8 mouse cellular contexts compared by ENCODE assay signal in the genomic region with DNA sequence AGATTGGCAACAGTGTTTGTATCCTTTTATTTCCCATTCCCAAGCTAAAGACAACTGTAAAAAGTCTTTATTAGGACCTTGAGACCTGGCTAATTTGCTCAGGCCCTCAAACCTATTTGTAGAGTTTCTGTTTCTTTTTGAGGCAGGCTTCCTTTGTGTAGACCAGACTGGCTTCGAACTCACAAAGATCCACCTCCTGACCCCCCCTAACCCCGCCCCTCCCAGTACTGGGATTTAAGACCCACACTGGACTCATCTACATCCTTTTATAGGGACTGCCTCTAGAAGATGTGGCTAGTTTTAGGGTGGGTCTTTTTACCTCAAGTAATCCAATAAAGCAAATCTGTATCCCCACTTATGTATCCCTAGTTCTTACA. TPM values are rescaled to one million over a fixed set of nuclear protein-coding genes. Genes with fewer than 3 reads are reported as not detected.
A peak's percentile ranks its signal among the peaks of the same experiment; 100 is the strongest.
DNase-seq lines count a peak whose midpoint lies in the region; ATAC-seq and TF ChIP-seq lines count a peak whose summit lies in the region.

No protein-coding gene starts in this region.

- H3K9me3 ChIP-seq in heart, embryonic 11.5 days (replicated peaks; ENCODE audit: control insufficient read depth, low read length), result no peaks in the 10 kb centered on the region
- no peaks in the 10 kb centered on the region for H3K9me3 ChIP-seq in ES-Bruce4 (replicated peaks; ENCODE audit: control insufficient read depth, insufficient read depth, low read length, poor library complexity, severe bottlenecking)
- H3K9me3 ChIP-seq in forebrain, postnatal 0 days (ENCODE audit: low read length), result no peaks in the 10 kb centered on the region
- H3K9me3 ChIP-seq in liver, postnatal 0 days (ENCODE audit: low read length), result no peaks in the 10 kb centered on the region

- no peak for TF ChIP-seq POLR2A in ES-Bruce4 (IDR thresholded peaks at IDR 0.05; ENCODE audit: insufficient read depth, low read length)

- H3K4me2 ChIP-seq in heart, embryonic 11.5 days, result peak overlapping the region; percentile 88
- peak overlapping the region; percentile 50 for H3K4me2 ChIP-seq in forebrain, postnatal 0 days (ENCODE audit: low read depth)
- peak overlapping the region; percentile 67 for H3K4me2 ChIP-seq in liver, postnatal 0 days (ENCODE audit: low read depth, low read length)

- peak overlapping the region; percentile 4; the same call in 1 of the 2 replicates for H3K9ac ChIP-seq in heart, embryonic 11.5 days (ENCODE audit: low read depth, low read length)
- peak overlapping the region; percentile 61 for H3K9ac ChIP-seq in ES-Bruce4 (ENCODE audit: low read depth, poor library complexity, severe bottlenecking)
- no peak overlapping the region for H3K9ac ChIP-seq in forebrain, postnatal 0 days
- H3K9ac ChIP-seq in liver, postnatal 0 days (replicated peaks), result peak overlapping the region; percentile 17; the same call in 1 of the 2 replicates

- TF ChIP-seq CTCF in ES-Bruce4 (IDR thresholded peaks at IDR 0.05; ENCODE audit: low read depth, low read length), result no peak
- TF ChIP-seq CTCF in forebrain, postnatal 0 days (IDR thresholded peaks at IDR 0.05; ENCODE audit: low read depth), result no peak
- no peak for TF ChIP-seq CTCF in liver, postnatal 0 days (IDR thresholded peaks at IDR 0.05; ENCODE audit: low read depth)

- H3K36me3 ChIP-seq in heart, embryonic 11.5 days (ENCODE audit: control insufficient read depth, insufficient read depth, low read length), result peaks cover 13% of the 10 kb centered on the region
- H3K36me3 ChIP-seq in ES-Bruce4 (ENCODE audit: control insufficient read depth, insufficient read depth, low read length, poor library complexity, severe bottlenecking), result peaks cover 34% of the 10 kb centered on the region
- H3K36me3 ChIP-seq in forebrain, postnatal 0 days (ENCODE audit: insufficient read depth), result peaks cover 25% of the 10 kb centered on the region; the same call in 1 of the 2 replicates
- H3K36me3 ChIP-seq in liver, postnatal 0 days (replicated peaks; ENCODE audit: insufficient read depth, low read length), result peaks cover 32% of the 10 kb centered on the region

- intact Hi-C loops in heart, postnatal 10 days (cut with DNase I), result no loop called here

- peaks cover 16% of the 10 kb centered on the region for H3K4me1 ChIP-seq in heart, embryonic 11.5 days (ENCODE audit: control insufficient read depth, insufficient read depth, low read length)
- no peaks in the 10 kb centered on the region for H3K4me1 ChIP-seq in ES-Bruce4 (ENCODE audit: control insufficient read depth, insufficient read depth, low read length)
- peaks cover 12% of the 10 kb centered on the region for H3K4me1 ChIP-seq in forebrain, postnatal 0 days (ENCODE audit: insufficient read depth)
- H3K4me1 ChIP-seq in liver, postnatal 0 days (ENCODE audit: insufficient read depth), result peaks cover 21% of the 10 kb centered on the region

- DNase-seq in heart, postnatal 10 days, result no peak
- DNase-seq in forebrain, postnatal 0 days, result no peak
- peak; percentile 38 for DNase-seq in liver, postnatal 0 days
- no peak for DNase-seq in layer of hippocampus, postnatal 10 days (ENCODE audit: low spot score in 2 of 2)
- DNase-seq in gastrocnemius, adult 8-10 months (ENCODE audit: low spot score in 2 of 2), result no peak

- ATAC-seq in heart, embryonic 11.5 days (replicated peaks; ENCODE audit: insufficient number of reproducible peaks, low FRiP score, low TSS enrichment), result no peak
- ATAC-seq in forebrain, postnatal 0 days, result peak; percentile 1; the same call in 1 of the 2 replicates
- no peak for ATAC-seq in liver, postnatal 0 days
- no peak for ATAC-seq in megakaryocyte-erythroid progenitor cell, adult 5-6 weeks (replicated peaks; ENCODE audit: low FRiP score, low TSS enrichment, poor library complexity, severe bottlenecking)

- no peak for TF ChIP-seq EP300 in ES-Bruce4 (IDR thresholded peaks at IDR 0.05; ENCODE audit: insufficient read depth, low read depth, low read length)
- no peak for TF ChIP-seq EP300 in liver, postnatal 0 days (IDR thresholded peaks at IDR 0.05; ENCODE audit: low read depth)

- H3K4me3 ChIP-seq in heart, embryonic 11.5 days (ENCODE audit: low read depth, low read length), result peak overlapping the region; percentile 95
- no peak overlapping the region for H3K4me3 ChIP-seq in ES-Bruce4 (ENCODE audit: low read depth, low read length)
- peak overlapping the region; percentile 97 for H3K4me3 ChIP-seq in forebrain, postnatal 0 days (ENCODE audit: low read depth, low read length)
- H3K4me3 ChIP-seq in liver, postnatal 0 days (ENCODE audit: low read depth, low read length), result peak overlapping the region; percentile 96

- 23% methylated on average over 2 of the region's 2 CpGs for WGBS in heart, embryonic 11.5 days (ENCODE audit: insufficient replicate concordance)
- 9% methylated on average over 2 of the region's 2 CpGs for WGBS in forebrain, postnatal 0 days
- 11% methylated on average over 2 of the region's 2 CpGs for WGBS in liver, postnatal 0 days (ENCODE audit: insufficient replicate concordance)

- peak overlapping the region; percentile 90; the same call in 1 of the 2 replicates for H3K27ac ChIP-seq in heart, embryonic 11.5 days (ENCODE audit: low read depth, low read length)
- H3K27ac ChIP-seq in ES-Bruce4 (ENCODE audit: insufficient read depth, low read length), result peak overlapping the region; percentile 82
- peak overlapping the region; percentile 22; the same call in 1 of the 2 replicates for H3K27ac ChIP-seq in forebrain, postnatal 0 days (ENCODE audit: low read depth, low read length)
- peak overlapping the region; percentile 99; the same call in 1 of the 2 replicates for H3K27ac ChIP-seq in liver, postnatal 0 days (ENCODE audit: low read depth)

- peaks cover 4% of the 10 kb centered on the region; the same call in 1 of the 2 replicates for H3K27me3 ChIP-seq in heart, embryonic 11.5 days (ENCODE audit: control insufficient read depth, insufficient read depth, low read length)
- H3K27me3 ChIP-seq in ES-Bruce4 (ENCODE audit: control insufficient read depth, insufficient read depth, low read length, poor library complexity, severe bottlenecking), result no peaks in the 10 kb centered on the region
- peaks cover 12% of the 10 kb centered on the region; the same call in 1 of the 2 replicates for H3K27me3 ChIP-seq in forebrain, postnatal 0 days (ENCODE audit: insufficient read depth, low read length)
- H3K27me3 ChIP-seq in liver, postnatal 0 days (ENCODE audit: insufficient read depth, low read length), result no peaks in the 10 kb centered on the region

RNA-seq across cellular contexts. Expression of a gene that starts 0.4 kb away (rescaled TPM):
- 70.3 and 73.9 TPM in 2 replicates for polyA plus RNA-seq in heart, embryonic 11.5 days (2014; fragmentation: Nextera tagmentation; extraction: Ambion mirVana)
- 100 to 1,000 TPM; 126 to 128 TPM for total RNA-seq in heart, postnatal 10 days (2021)
- 124 and 130 TPM in 2 replicates for polyA plus RNA-seq in ES-Bruce4 (2011; ENCODE audit: insufficient read depth, insufficient read length, low read depth, missing spikeins)
- 272 and 302 TPM in 2 replicates for total RNA-seq in forebrain, postnatal 0 days (2014; rRNA removed)
- 179 and 186 TPM in 2 replicates for polyA plus RNA-seq in forebrain, postnatal 0 days (2015; fragmentation: Nextera tagmentation; extraction: Ambion mirVana)
- 39.9 and 42.9 TPM in 2 replicates for polyA plus RNA-seq in liver, postnatal 0 days (2015; fragmentation: Nextera tagmentation; extraction: Ambion mirVana)
- 122 and 154 TPM in 2 replicates for total RNA-seq in megakaryocyte-erythroid progenitor cell, adult 5-6 weeks (2014; fragmentation: Nextera tagmentation)
- 118 and 119 TPM in 2 replicates for total RNA-seq in megakaryocyte-erythroid progenitor cell, adult 5-6 weeks (2017)
- 100 to 1,000 TPM; 173 to 189 TPM for total RNA-seq in layer of hippocampus, postnatal 10 days (2021)
- 100 to 1,000 TPM; 112 to 117 (median 114) TPM for total RNA-seq in gastrocnemius, adult 8-10 months (2022)

RNA-seq across cellular contexts. Expression of a gene that starts 4.5 kb away (rescaled TPM):
- polyA plus RNA-seq in heart, embryonic 11.5 days (2014; fragmentation: Nextera tagmentation; extraction: Ambion mirVana), result 137 and 138 TPM in 2 replicates
- 100 to 1,000 TPM; 418 to 437 TPM for total RNA-seq in heart, postnatal 10 days (2021)
- polyA plus RNA-seq in ES-Bruce4 (2011; ENCODE audit: insufficient read depth, insufficient read length, low read depth, missing spikeins), result 46.3 and 50.4 TPM in 2 replicates
- 16.1 and 33.6 TPM in 2 replicates for total RNA-seq in forebrain, postnatal 0 days (2014; rRNA removed)
- polyA plus RNA-seq in forebrain, postnatal 0 days (2015; fragmentation: Nextera tagmentation; extraction: Ambion mirVana), result 47.0 and 52.8 TPM in 2 replicates
- 116 and 118 TPM in 2 replicates for polyA plus RNA-seq in liver, postnatal 0 days (2015; fragmentation: Nextera tagmentation; extraction: Ambion mirVana)
- 27.2 and 33.2 TPM in 2 replicates for total RNA-seq in megakaryocyte-erythroid progenitor cell, adult 5-6 weeks (2014; fragmentation: Nextera tagmentation)
- total RNA-seq in megakaryocyte-erythroid progenitor cell, adult 5-6 weeks (2017), result 55.0 and 57.4 TPM in 2 replicates
- total RNA-seq in layer of hippocampus, postnatal 10 days (2021), result 10 to 100 TPM; 71.0 to 73.5 TPM
- 100 to 1,000 TPM; 157 to 190 (median 173) TPM for total RNA-seq in gastrocnemius, adult 8-10 months (2022)

RNA-seq across cellular contexts. Expression of a gene that starts 4.5 kb away (rescaled TPM):
- 59.7 and 65.4 TPM in 2 replicates for polyA plus RNA-seq in heart, embryonic 11.5 days (2014; fragmentation: Nextera tagmentation; extraction: Ambion mirVana)
- total RNA-seq in heart, postnatal 10 days (2021), result 10 to 100 TPM; 40.6 to 42.3 TPM
- 71.4 and 73.2 TPM in 2 replicates for polyA plus RNA-seq in ES-Bruce4 (2011; ENCODE audit: insufficient read depth, insufficient read length, low read depth, missing spikeins)
- 8.4 and 11.2 TPM in 2 replicates for total RNA-seq in forebrain, postnatal 0 days (2014; rRNA removed)
- polyA plus RNA-seq in forebrain, postnatal 0 days (2015; fragmentation: Nextera tagmentation; extraction: Ambion mirVana), result 16.1 and 20.5 TPM in 2 replicates
- 35.5 and 36.1 TPM in 2 replicates for polyA plus RNA-seq in liver, postnatal 0 days (2015; fragmentation: Nextera tagmentation; extraction: Ambion mirVana)
- 14.8 and 33.6 TPM in 2 replicates for total RNA-seq in megakaryocyte-erythroid progenitor cell, adult 5-6 weeks (2014; fragmentation: Nextera tagmentation)
- total RNA-seq in megakaryocyte-erythroid progenitor cell, adult 5-6 weeks (2017), result 36.2 and 58.0 TPM in 2 replicates
- total RNA-seq in layer of hippocampus, postnatal 10 days (2021), result 10 to 100 TPM; 28.4 to 30.9 TPM
- 10 to 100 TPM in 3 of 4 experiments, 1 to 10 TPM in 1; 7.5 to 16.2 (median 11.8) TPM for total RNA-seq in gastrocnemius, adult 8-10 months (2022)

RNA-seq across cellular contexts. Expression of a gene that starts 16.9 kb away (rescaled TPM):
- not detected in 2 replicates for polyA plus RNA-seq in heart, embryonic 11.5 days (2014; fragmentation: Nextera tagmentation; extraction: Ambion mirVana)
- total RNA-seq in heart, postnatal 10 days (2021), result not detected
- 0.88 and 1.9 TPM in 2 replicates for polyA plus RNA-seq in ES-Bruce4 (2011; ENCODE audit: insufficient read depth, insufficient read length, low read depth, missing spikeins)
- total RNA-seq in forebrain, postnatal 0 days (2014; rRNA removed), result 0.08 TPM in 1 of 2 replicates, not detected in the other
- not detected in 2 replicates for polyA plus RNA-seq in forebrain, postnatal 0 days (2015; fragmentation: Nextera tagmentation; extraction: Ambion mirVana)
- polyA plus RNA-seq in liver, postnatal 0 days (2015; fragmentation: Nextera tagmentation; extraction: Ambion mirVana), result 0.09 TPM in 1 of 2 replicates, not detected in the other
- total RNA-seq in megakaryocyte-erythroid progenitor cell, adult 5-6 weeks (2014; fragmentation: Nextera tagmentation), result not detected in 2 replicates
- 4.1 TPM in 1 of 2 replicates, not detected in the other for total RNA-seq in megakaryocyte-erythroid progenitor cell, adult 5-6 weeks (2017)
- total RNA-seq in layer of hippocampus, postnatal 10 days (2021), result under 1 TPM; 0.38 to 0.55 TPM
- not detected for total RNA-seq in gastrocnemius, adult 8-10 months (2022)

RNA-seq across cellular contexts. Expression of a gene that starts 18.9 kb away (rescaled TPM):
- 76.0 TPM in 2 replicates for polyA plus RNA-seq in heart, embryonic 11.5 days (2014; fragmentation: Nextera tagmentation; extraction: Ambion mirVana)
- total RNA-seq in heart, postnatal 10 days (2021), result 10 to 100 TPM; 55.9 to 62.7 TPM
- 63.9 and 65.1 TPM in 2 replicates for polyA plus RNA-seq in ES-Bruce4 (2011; ENCODE audit: insufficient read depth, insufficient read length, low read depth, missing spikeins)
- 41.4 and 48.2 TPM in 2 replicates for total RNA-seq in forebrain, postnatal 0 days (2014; rRNA removed)
- polyA plus RNA-seq in forebrain, postnatal 0 days (2015; fragmentation: Nextera tagmentation; extraction: Ambion mirVana), result 79.1 and 80.4 TPM in 2 replicates
- polyA plus RNA-seq in liver, postnatal 0 days (2015; fragmentation: Nextera tagmentation; extraction: Ambion mirVana), result 23.6 and 24.2 TPM in 2 replicates
- 37.0 and 38.1 TPM in 2 replicates for total RNA-seq in megakaryocyte-erythroid progenitor cell, adult 5-6 weeks (2014; fragmentation: Nextera tagmentation)
- total RNA-seq in megakaryocyte-erythroid progenitor cell, adult 5-6 weeks (2017), result 19.5 and 48.6 TPM in 2 replicates
- total RNA-seq in layer of hippocampus, postnatal 10 days (2021), result 10 to 100 TPM; 43.8 to 46.3 TPM
- 10 to 100 TPM; 77.7 to 93.9 (median 78.5) TPM for total RNA-seq in gastrocnemius, adult 8-10 months (2022)

Comparison
In these comparisons a context has a peak if more than half of its experiments do, and no peak if none do; other contexts are left out.
1. H3K27ac ChIP-seq: peak in every context shown above with its lines; median percentile 99 in liver, postnatal 0 days; 90 in heart, embryonic 11.5 days; 82 in ES-Bruce4; 22 in forebrain, postnatal 0 days.